Mouse (Mus musculus) B cell, adult 2 months (primary cell): ENCODE results near the gene Nup155.
"Not testable (repeated sequence)": the region's sequence is repeated elsewhere in the genome, so short reads cannot be mapped to it uniquely, and the experiment has no call there.

Experiments used
- DNase-seq, 2 experiments: peaks; one replicate each; pipeline ENCODE4 v3.0.0; 2022

Nup155 gene

DNA sequence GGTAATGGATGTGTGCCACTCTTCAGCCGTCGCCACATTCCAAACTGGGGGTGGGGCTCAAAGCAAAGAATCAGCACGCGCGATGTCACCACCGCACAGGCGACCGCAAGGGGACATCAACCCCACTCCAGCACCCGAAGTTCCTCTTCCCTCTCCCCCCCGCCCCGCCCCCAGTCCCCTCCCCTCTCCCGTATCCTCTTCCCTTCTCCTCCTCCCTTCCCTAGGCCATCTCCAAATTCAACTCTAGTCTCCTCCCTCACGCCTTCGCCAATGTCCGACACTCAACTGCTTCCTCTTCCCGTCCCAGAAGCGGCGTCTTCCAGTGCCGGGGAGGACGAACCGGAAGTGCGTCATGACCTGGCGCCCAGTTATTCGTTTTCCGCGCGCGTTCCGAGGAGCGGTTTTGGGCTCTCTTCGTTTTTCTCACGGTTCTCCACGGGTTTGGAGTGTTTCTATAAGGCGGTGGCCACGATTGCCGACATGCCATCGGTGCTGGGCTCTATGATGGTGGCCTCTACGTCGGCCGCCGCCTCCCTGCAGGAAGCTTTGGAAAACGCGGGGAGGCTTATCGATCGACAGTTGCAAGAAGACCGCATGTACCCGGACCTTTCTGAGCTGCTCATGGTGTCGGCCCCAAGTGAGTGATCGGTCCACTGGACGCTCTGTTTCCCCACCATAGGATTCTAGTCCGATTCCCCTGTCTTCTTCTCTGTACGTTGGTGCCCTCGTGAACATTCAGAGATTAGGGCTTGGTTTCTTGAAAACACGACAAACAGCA, at the start of gene Nup155:
Gene Nup155, plus strand, starts transcription at position 308 of the 778 bp plus-strand sequence.
- peak; percentile 90 to 91 for DNase-seq

- no peak for DNase-seq
These were observed 43.9 kb upstream of the Nup155 start for GRCm38 (mm10) chr15:8065221-8065620.

- not testable (repeated sequence) for DNase-seq
These were observed 35.9 kb upstream of the Nup155 start for GRCm38 (mm10) chr15:8073159-8073558.

- DNase-seq: no peak
These were observed 26.9 kb upstream of the Nup155 start for GRCm38 (mm10) chr15:8082139-8082538.

- no peak for DNase-seq
These were observed 21.8 kb upstream of the Nup155 start for GRCm38 (mm10) chr15:8087293-8087692.

- no peak for DNase-seq
These were observed 20.4 kb upstream of the Nup155 start for GRCm38 (mm10) chr15:8088715-8089114.

DNA sequence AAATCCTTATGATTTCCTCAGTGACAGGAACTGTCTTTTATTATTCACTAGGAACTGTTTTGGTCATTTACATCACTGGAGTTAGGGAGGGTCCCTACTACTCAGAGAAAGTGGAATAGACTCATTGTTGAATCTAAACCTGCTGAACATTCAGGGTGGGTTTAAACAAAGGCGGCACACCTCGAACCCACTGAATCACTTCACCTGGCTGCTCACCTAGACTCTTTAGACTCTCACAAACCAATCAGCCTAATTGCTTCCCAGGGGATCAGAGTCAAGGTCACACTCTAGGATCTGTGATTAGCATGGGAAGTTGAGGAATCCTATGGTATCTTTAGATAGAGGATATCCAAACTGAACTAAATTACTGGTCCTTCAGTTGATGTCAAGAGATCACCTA, 18.4 kb upstream of the Nup155 start:
- DNase-seq: no peak

GRCm38 (mm10) chr15:8092668-8093067, 16.4 kb upstream of the Nup155 start:
- DNase-seq: not testable (repeated sequence)

DNA sequence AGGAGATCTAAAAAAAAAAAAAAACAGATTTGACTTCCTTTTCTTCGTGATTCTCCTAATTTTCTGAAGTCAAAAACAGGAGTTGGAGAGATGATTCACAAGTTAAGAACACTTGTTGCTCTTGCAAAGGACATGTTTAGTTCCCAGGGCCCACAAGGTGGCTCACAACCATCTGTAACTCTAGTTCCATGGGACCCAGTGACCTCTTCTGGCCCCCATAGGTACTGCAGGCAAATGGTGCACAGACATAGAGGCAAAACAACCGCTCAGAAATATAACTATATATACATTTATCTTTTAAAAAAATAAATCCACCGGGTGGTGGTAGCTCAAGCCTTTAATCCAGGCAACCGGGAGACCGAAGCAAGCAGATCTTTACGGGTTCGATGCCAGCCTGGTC, 11.2 kb upstream of the Nup155 start:
- peak; percentile 85 to 88 for DNase-seq

- peak; percentile 100 for DNase-seq
These were observed 10.0 kb upstream of the Nup155 start, which contains the start of gene Wdr70 for GRCm38 (mm10) chr15:8098774-8099749. Gene Wdr70, minus strand, starts transcription at chr15:8099209.

DNA sequence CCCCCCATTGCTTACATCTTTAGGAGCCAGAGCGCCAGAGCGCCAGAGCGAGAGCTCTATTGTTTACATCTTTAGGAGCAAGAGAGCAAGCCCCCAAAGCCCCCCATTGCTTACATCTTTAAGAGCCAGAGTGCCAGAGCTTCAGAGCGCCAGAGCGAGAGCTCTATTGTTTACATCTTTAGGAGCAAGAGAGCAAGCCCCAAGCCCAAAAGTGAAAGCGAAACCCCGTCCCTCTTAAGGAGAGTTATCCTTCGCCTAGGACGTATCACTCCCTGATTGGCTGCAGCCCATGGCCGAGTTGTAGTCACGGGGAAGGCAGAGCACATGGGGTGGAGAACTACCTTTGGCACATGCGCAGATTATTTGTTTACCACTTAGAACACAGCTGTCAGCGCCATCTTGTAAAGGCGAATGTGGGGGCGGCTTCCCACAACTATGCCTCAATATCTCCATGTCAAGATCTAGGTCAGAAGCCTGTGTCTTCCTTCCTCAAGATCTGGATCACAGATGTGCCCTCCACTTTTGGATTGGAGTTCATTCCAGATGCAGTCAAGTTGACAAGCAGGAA, 7.0 kb upstream of the Nup155 start:
- not testable (repeated sequence) for DNase-seq

- no peak for DNase-seq
These were observed 610 bp upstream of the Nup155 start for GRCm38 (mm10) chr15:8108360-8108965.

DNA sequence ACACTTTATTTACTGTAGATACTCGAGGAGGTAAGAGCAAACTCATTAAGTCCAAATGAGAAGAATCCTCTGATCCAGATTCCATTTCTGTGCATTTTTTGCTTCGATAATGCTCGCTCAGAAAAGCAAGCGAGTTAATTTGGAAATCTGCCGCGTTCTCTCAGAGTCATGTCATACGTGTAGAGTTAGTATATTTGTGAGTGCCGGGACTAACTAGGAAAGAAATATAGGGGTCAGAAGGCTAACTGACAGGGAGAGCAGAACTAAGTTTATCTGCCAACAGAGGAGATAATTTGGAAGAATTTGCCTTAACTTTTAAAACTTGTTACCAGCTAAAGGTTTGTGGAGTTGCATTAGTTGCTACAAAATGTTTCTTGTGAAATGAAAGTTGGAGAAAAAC, 709 bp downstream of the Nup155 start:
- DNase-seq: no peak

DNA sequence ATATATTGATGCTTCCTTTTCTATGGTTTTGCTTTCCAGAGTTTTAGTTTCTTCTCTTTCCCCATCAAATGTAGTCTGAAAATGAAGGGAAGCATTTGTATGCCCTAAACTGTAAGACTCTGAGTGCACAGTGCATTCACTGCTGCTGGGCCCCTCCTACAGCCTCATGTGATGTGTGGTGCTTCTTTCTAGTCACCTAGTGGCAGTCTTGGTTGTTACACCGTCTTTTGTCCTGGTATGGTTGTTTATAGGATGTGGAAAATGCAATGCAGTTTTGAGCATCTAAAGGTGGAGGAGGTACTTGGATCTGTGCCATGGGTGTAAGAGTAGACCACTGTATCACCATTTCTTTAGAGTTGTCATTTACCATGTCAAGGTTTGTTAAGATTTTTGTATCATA, 20.2 kb downstream of the Nup155 start:
- no peak for DNase-seq

DNA sequence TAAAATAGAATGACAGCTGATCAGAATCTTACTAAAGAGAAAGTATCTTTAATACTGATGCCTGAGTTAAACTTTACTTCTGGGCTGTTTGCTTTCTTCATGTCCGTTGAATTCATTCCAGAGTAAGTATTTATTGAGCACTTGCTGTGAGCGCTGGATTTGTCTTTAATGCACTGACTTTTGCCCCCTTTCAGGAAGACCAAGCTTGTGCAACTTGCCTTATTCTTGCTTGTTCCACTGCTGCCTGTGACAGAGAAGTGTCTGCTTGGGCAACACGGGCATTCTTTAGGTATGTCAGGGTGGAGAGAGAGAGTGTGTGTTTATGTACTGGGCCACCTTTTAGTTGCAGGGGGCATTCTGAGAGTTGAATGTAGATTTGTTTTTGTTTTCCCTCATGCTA, 22.2 kb downstream of the Nup155 start:
- DNase-seq: no peak

GRCm38 (mm10) chr15:8131761-8132160, 22.7 kb downstream of the Nup155 start:
- no peak for DNase-seq

DNA sequence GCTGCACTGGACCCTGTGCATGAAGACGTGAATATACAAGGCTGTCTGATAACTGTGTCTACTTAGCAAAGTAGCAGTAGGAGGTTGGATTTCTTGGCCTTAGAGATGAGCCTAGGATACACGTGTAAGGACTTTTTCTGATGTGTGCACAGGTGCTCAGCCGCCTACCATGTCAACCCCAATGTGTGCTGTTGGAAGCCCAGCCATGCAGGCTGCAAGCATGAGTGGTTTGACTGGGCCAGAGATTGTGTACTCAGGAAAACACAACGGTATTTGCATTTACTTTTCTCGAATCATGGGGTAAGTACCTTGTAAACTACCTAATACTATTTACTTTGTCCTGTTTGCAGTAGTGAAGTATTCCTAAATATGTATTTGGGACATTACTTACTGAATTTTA, 26.5 kb downstream of the Nup155 start:
- no peak for DNase-seq

GRCm38 (mm10) chr15:8161841-8162240, 52.8 kb downstream of the Nup155 start:
- no peak for DNase-seq

GRCm38 (mm10) chr15:8168591-8169265, 59.7 kb downstream of the Nup155 start, which contains the start of gene Cplane1:
Gene Cplane1, plus strand, starts transcription at chr15:8169106.
- DNase-seq: peak; percentile 95 to 97

GRCm38 (mm10) chr15:8169266-8169746, 60.2 kb downstream of the Nup155 start:
- no peak for DNase-seq

- no peak for DNase-seq
These were observed 80.5 kb downstream of the Nup155 start for GRCm38 (mm10) chr15:8189563-8189962.

DNA sequence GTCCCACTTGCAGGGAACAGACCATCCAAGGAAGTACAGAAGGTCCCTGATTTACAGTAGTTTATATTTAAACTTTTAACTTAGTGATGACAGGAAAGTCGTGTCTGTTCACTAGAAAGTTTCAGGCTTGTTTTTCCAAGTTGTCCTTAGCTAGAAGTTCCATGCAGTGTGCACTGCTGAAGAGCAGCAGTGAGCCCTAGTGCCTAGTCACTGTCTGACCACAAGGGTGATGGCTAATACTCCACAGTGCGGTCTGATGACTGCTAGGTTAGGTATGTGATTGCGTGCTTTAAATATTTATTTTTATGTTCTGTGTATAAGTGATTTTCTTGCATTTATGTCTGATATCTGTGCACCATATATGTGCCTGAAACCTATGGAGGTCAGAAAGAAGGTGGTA, 81.4 kb downstream of the Nup155 start:
- DNase-seq: no peak
